In the genomic region with DNA sequence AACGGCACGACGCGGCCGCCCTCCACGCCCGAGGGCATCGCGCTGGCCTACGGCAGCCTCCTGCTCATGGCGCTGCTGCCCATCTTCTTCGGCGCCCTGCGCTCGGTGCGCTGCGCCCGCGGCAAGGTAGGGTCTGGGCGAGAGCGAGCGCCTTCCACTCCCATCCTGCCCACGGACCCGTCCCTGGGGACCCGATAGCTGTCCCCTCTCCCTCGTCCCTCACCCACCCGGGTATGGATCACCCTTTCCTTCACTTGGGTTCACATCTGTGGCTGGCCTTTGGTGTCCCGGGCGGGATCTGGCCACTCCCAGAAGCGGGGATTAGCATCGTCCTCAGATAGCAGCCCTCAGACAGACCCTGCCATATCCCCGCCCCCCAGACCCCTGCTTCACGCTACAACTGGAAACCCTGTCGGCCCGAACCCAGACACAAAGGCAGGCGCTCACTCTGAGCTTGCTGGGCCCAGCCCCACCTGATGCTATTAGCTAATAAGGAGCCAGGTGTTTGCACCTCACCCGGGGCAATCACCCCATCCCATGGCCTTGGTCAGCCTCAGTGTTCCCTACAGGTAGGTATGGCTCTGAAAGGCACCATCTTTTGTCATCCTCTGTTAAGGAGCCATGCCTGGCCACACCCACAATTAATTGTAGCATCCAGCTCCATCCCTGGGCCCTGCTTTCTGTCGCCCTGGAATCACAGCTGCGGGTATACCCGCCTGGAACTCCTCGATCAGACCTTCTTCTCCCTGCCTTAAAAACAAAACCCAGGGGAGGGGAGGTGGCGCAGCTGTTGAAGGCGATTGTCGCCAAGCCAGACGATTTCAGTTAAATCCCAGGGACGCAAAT, we compare ENCODE assay signal across 8 mouse cellular contexts. TPM values are rescaled to one million over a fixed set of nuclear protein-coding genes. Genes with fewer than 3 reads are reported as not detected.
A peak's percentile ranks its signal among the peaks of the same experiment; 100 is the strongest.
DNase-seq lines count a peak whose midpoint lies in the region; ATAC-seq and TF ChIP-seq lines count a peak whose summit lies in the region.

No protein-coding gene starts in this region.

- no peak for TF ChIP-seq POLR2A in brain, embryonic 14.5 days (IDR thresholded peaks at IDR 0.05; ENCODE audit: borderline replicate concordance, extremely low read depth, insufficient read depth, insufficient read length, poor library complexity, severe bottlenecking)

- H3K9ac ChIP-seq in limb, embryonic 15.5 days = peak overlapping the region; percentile 79
- peak overlapping the region; percentile 99 for H3K9ac ChIP-seq in neural tube, embryonic 15.5 days (replicated peaks)

- H3K4me2 ChIP-seq in limb, embryonic 15.5 days = peak overlapping the region; percentile 69
- peak overlapping the region; percentile 92 for H3K4me2 ChIP-seq in neural tube, embryonic 15.5 days

- no peaks in the 10 kb centered on the region for H3K9me3 ChIP-seq in limb, embryonic 15.5 days
- H3K9me3 ChIP-seq in neural tube, embryonic 15.5 days (replicated peaks) = no peaks in the 10 kb centered on the region

- intact Hi-C loops in gastrocnemius, adult 2 months (cut with DNase I) = loop anchor here (10.0 kb wide), 1 partner anchor 345 kb away; a partner anchor contains a TSS

- peaks cover 17% of the 10 kb centered on the region for H3K36me3 ChIP-seq in limb, embryonic 15.5 days
- H3K36me3 ChIP-seq in neural tube, embryonic 15.5 days = peaks cover 10% of the 10 kb centered on the region

- no peak for DNase-seq in gastrocnemius, adult 2 months
- no peak for DNase-seq in gastrocnemius, adult 18-20 months (ENCODE audit: low spot score)
- peak; percentile 70 for DNase-seq in A20 (ENCODE audit: low read depth, low spot score)
- peak; percentile 80 for DNase-seq in brain, embryonic 14.5 days (ENCODE audit: low read depth)
- DNase-seq in gastrocnemius, postnatal 4 days (ENCODE audit: low spot score in 2 of 2) = peak; percentile 29 to 64
- no peak for DNase-seq in frontal cortex, postnatal 36 days (ENCODE audit: low spot score in 2 of 2)

- H3K27ac ChIP-seq in gastrocnemius, adult 2 months = peak overlapping the region; percentile 97
- H3K27ac ChIP-seq in limb, embryonic 15.5 days = peak overlapping the region; percentile 93
- peak overlapping the region; percentile 98 for H3K27ac ChIP-seq in neural tube, embryonic 15.5 days (replicated peaks)

- TF ChIP-seq CTCF in gastrocnemius, adult 2 months (IDR thresholded peaks at IDR 0.05) = no peak
- TF ChIP-seq CTCF in brain, embryonic 14.5 days (IDR thresholded peaks at IDR 0.05; ENCODE audit: borderline replicate concordance, extremely low read depth, insufficient read depth, insufficient read length) = no peak

- H3K4me3 ChIP-seq in gastrocnemius, adult 2 months = peak overlapping the region; percentile 99
- peak overlapping the region; percentile 63 for H3K4me3 ChIP-seq in limb, embryonic 15.5 days
- H3K4me3 ChIP-seq in neural tube, embryonic 15.5 days (replicated peaks) = peak overlapping the region; percentile 97

- ATAC-seq in limb, embryonic 15.5 days (ENCODE audit: insufficient number of reproducible peaks, low FRiP score, low TSS enrichment, low read depth) = peak; percentile 69
- ATAC-seq in neural tube, embryonic 15.5 days (ENCODE audit: low FRiP score) = peak; percentile 82

- H3K4me1 ChIP-seq in limb, embryonic 15.5 days = peaks cover 43% of the 10 kb centered on the region
- H3K4me1 ChIP-seq in neural tube, embryonic 15.5 days = peaks cover 40% of the 10 kb centered on the region

- WGBS in limb, embryonic 15.5 days = under 1% methylated on average over 46 of the region's 46 CpGs
- WGBS in neural tube, embryonic 15.5 days = under 1% methylated on average over 43 of the region's 46 CpGs

- H3K27me3 ChIP-seq in limb, embryonic 15.5 days = no peaks in the 10 kb centered on the region
- no peaks in the 10 kb centered on the region for H3K27me3 ChIP-seq in neural tube, embryonic 15.5 days (replicated peaks)

RNA-seq across cellular contexts. Expression of a gene that starts 0.6 kb away (rescaled TPM):
- total RNA-seq in gastrocnemius, adult 2 months (2021) = 10 to 100 TPM; 32.6 to 37.3 TPM
- 10 to 100 TPM; 29.5 to 30.8 TPM for total RNA-seq in gastrocnemius, adult 18-20 months (2021)
- polyA plus RNA-seq in brain, embryonic 14.5 days (2012; rRNA removed) = 188 and 200 TPM in 2 replicates
- 10 to 100 TPM; 84.8 to 88.2 TPM for total RNA-seq in gastrocnemius, postnatal 4 days (2021)
- polyA plus RNA-seq in limb, embryonic 15.5 days (2015; fragmentation: Nextera tagmentation; extraction: Ambion mirVana) = 143 and 150 TPM in 2 replicates
- polyA plus RNA-seq in neural tube, embryonic 15.5 days (2015; fragmentation: Nextera tagmentation; extraction: Ambion mirVana) = 152 and 155 TPM in 2 replicates

RNA-seq across cellular contexts. Expression of a gene that starts 17.0 kb away (rescaled TPM):
- total RNA-seq in gastrocnemius, adult 2 months (2021) = 10 to 100 TPM; 11.1 to 12.8 TPM
- total RNA-seq in gastrocnemius, adult 18-20 months (2021) = 10 to 100 TPM; 11.3 to 12.7 TPM
- polyA plus RNA-seq in brain, embryonic 14.5 days (2012; rRNA removed) = 19.7 and 22.9 TPM in 2 replicates
- 10 to 100 TPM; 16.4 to 20.2 TPM for total RNA-seq in gastrocnemius, postnatal 4 days (2021)
- 22.0 and 24.2 TPM in 2 replicates for polyA plus RNA-seq in limb, embryonic 15.5 days (2015; fragmentation: Nextera tagmentation; extraction: Ambion mirVana)
- 33.9 and 41.5 TPM in 2 replicates for polyA plus RNA-seq in neural tube, embryonic 15.5 days (2015; fragmentation: Nextera tagmentation; extraction: Ambion mirVana)

RNA-seq across cellular contexts. Expression of a gene that starts 43.1 kb away (rescaled TPM):
- 1 to 10 TPM; 2.4 to 3.0 TPM for total RNA-seq in gastrocnemius, adult 2 months (2021)
- 1 to 10 TPM; 1.6 to 3.3 TPM for total RNA-seq in gastrocnemius, adult 18-20 months (2021)
- 0.33 and 0.48 TPM in 2 replicates for polyA plus RNA-seq in brain, embryonic 14.5 days (2012; rRNA removed)
- 10 to 100 TPM; 15.1 to 16.2 TPM for total RNA-seq in gastrocnemius, postnatal 4 days (2021)
- polyA plus RNA-seq in limb, embryonic 15.5 days (2015; fragmentation: Nextera tagmentation; extraction: Ambion mirVana) = 5.2 and 7.4 TPM in 2 replicates
- 0.50 and 3.6 TPM in 2 replicates for polyA plus RNA-seq in neural tube, embryonic 15.5 days (2015; fragmentation: Nextera tagmentation; extraction: Ambion mirVana)

RNA-seq across cellular contexts. Expression of a gene that starts 47.0 kb away (rescaled TPM):
- total RNA-seq in gastrocnemius, adult 2 months (2021) = not detected
- not detected for total RNA-seq in gastrocnemius, adult 18-20 months (2021)
- polyA plus RNA-seq in brain, embryonic 14.5 days (2012; rRNA removed) = not detected in 2 replicates
- total RNA-seq in gastrocnemius, postnatal 4 days (2021) = 1 to 10 TPM; 2.2 to 5.5 TPM
- polyA plus RNA-seq in limb, embryonic 15.5 days (2015; fragmentation: Nextera tagmentation; extraction: Ambion mirVana) = 0.92 and 1.1 TPM in 2 replicates
- polyA plus RNA-seq in neural tube, embryonic 15.5 days (2015; fragmentation: Nextera tagmentation; extraction: Ambion mirVana) = not detected in 2 replicates

Comparison
In these comparisons a context has a peak if more than half of its experiments do, and no peak if none do; other contexts are left out.
1. DNase-seq: peak in A20 (single experiment), brain, embryonic 14.5 days (single experiment) and gastrocnemius, postnatal 4 days (2 of 2); none in gastrocnemius, adult 2 months (single experiment), gastrocnemius, adult 18-20 months (single experiment) and frontal cortex, postnatal 36 days (0 of 2).
2. Peak in every context shown above with its lines, with median percentiles within 50 percentile points of each other: H3K27ac ChIP-seq and H3K4me3 ChIP-seq.